Mouse (Mus musculus) liver, postnatal 0 days (tissue): ENCODE data around the gene Smpd1.

ENCODE experiments used
- CTCF ChIP-seq: sonication (generic); IDR thresholded peaks from 2 replicates; pipeline ENCODE4 v1.5.1; 2016; ENCODE audit warnings: antibody characterized with exemption, low read depth
- EP300 ChIP-seq: IDR thresholded peaks from 2 replicates; pipeline ENCODE4 v1.6.1; 2016; ENCODE audit warnings: antibody characterized with exemption, low read depth, mild to moderate bottlenecking

DNA sequence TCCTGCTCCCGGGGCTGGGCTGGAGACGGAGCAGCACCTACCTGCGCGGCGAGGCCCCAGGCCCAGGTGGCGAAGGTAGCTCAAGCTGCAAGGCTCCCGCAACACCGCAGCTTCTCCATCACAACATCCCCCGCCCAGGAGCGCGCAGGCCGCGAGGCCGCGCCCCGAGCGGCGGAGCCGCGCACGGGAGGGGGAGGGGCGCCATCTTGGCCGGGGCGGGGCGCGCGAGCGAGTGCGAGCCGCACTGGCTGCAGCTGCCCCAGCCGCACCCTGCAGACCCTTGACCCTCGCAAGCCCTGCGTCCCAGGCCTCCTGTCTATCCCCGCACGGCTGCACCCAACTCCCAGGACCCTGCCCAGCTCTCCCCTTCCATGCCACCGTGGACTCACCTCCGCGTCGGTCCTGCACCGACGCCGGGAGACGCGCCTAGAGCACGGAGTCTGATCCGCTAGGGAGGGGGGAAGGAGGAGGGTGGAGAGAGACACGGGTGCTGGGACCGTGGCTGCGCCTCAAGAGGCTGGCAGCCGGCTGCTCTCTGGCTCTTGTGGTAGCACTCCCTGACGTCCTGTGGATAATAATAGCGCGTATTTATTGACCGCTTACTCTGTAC lies 27.0 kb downstream of the Smpd1 start, which contains the start of gene Apbb1:
- no peak for TF ChIP-seq EP300
- no peak for TF ChIP-seq CTCF
